Mouse (Mus musculus): Measurements from ENCODE around the gene Rasal2. TPM values are rescaled to one million over a fixed set of nuclear protein-coding genes. Genes with fewer than 3 reads are reported as not detected.

Gene Rasal2
- total and polyA plus RNA-seq, 3 experiments: 1.5 to 2.6 (median 1.7) TPM

DNA sequence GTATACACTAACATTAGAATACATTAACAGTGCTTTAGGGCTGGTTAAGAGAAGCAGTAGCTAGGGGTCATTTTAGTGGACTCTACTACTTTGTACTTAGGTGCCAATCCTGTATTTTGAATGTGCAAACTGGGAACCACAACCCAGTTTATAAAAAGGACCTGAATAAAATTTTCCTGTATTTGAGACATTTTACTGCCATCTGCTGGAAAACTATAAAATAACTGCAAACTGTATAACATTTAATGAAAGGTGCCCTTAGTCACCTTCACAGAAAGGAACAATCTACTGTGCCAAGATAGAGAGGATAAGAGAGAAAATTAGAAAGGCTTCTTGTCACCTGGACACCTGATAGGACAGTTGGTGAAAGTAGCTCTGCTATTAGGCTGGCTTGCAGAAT lies 131.6 kb downstream of the Rasal2 start:
- H3K79me2 ChIP-seq (replicated peaks; ENCODE audit: control insufficient read depth, extremely low read depth, insufficient read depth, poor library complexity, severe bottlenecking): no peaks in the 10 kb centered on the region
- no peaks in the 10 kb centered on the region for H3K27me3 ChIP-seq (replicated peaks)
- dilution Hi-C loops (cut with MboI; ENCODE audit: extremely low pct_ligation_motif_present, extremely low pct_unique_long_range_greater_than_20kb, low sequenced_read_pairs): no loop called here
- H3K27ac ChIP-seq (ENCODE audit: insufficient read depth, low read depth): no peak overlapping the region
- no peak overlapping the region for H3K9ac ChIP-seq (ENCODE audit: insufficient read depth, low read depth)
- peak in 1 of 2 experiments; percentile 67; a peak in 2 of 4 replicates for TF ChIP-seq CTCF (conservative IDR thresholded peaks at IDR 0.05 in 1 of 2, IDR thresholded peaks at IDR 0.05 in 1 of 2; ENCODE audit: low read depth in 2 of 2, low read length in 2 of 2)
- TF ChIP-seq SMC3 (IDR thresholded peaks at IDR 0.05; ENCODE audit: low read depth, low read length): peak; percentile 59
- no peak for TF ChIP-seq CHD1 (IDR thresholded peaks at IDR 0.05; ENCODE audit: low read depth, low read length)
- peak; percentile 72 for TF ChIP-seq RAD21 (IDR thresholded peaks at IDR 0.05; ENCODE audit: low read depth, low read length)
- DNase-seq (ENCODE audit: extremely low read depth): peak; percentile 20
- in situ Hi-C loops (cut with MboI; ENCODE audit: low pct_ligation_motif_present, low pct_unique_long_range_greater_than_20kb, low sequenced_read_pairs): loop anchor here (25.0 kb wide), 1 partner anchor 543 kb away; no protein-coding TSS in a partner anchor
- H3K4me1 ChIP-seq (ENCODE audit: control insufficient read depth in 1 of 2, insufficient read depth in 2 of 2): peaks cover 0 to 5% of the 10 kb centered on the region in 2 experiments; a peak in 2 of 4 replicates
- no peak overlapping the region for H3K4me3 ChIP-seq (replicated peaks in 1 of 3; ENCODE audit: low read depth in 2 of 3, low read length in 2 of 3, poor library complexity in 1 of 3)
- H3K9me3 ChIP-seq (replicated peaks; ENCODE audit: low read length): no peaks in the 10 kb centered on the region
- no peaks in the 10 kb centered on the region for H3K36me3 ChIP-seq (replicated peaks in 1 of 2; ENCODE audit: control insufficient read depth in 1 of 2, insufficient read depth in 1 of 2, low read length in 1 of 2)
- H3K4me2 ChIP-seq (ENCODE audit: insufficient read depth, low read depth, poor library complexity, severe bottlenecking): no peak overlapping the region

DNA sequence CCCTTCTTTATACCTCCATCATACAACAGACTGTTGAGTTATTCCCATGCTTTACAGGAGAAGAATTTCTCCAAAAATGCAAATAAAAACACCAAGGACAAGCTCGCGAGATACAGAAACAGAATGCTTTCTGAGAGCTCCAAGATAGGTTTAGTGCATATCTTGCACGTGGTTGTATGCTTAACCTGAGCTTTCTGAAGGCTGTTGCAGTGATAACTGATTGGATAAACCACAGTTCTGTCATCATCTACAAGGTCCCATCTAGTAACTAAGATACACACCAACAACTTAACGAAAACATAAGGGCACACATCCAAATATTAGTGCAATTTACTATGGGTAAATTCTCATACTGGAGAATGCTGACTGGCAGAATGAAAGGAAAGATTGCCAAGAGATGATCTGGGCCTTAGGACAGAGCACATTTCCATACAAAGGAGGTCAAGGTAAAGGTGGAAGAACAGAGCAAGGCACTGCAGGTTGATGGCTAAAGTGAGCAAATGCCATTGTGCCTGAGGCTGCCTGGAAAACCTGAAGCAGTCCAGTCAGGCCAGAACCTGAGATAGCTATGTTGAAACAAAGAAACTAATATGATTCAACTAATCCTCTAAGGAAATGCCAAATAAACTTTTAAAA lies 136.6 kb downstream of the Rasal2 start:
- DNase-seq (ENCODE audit: extremely low read depth): no peak
- H3K4me2 ChIP-seq (ENCODE audit: insufficient read depth, low read depth, poor library complexity, severe bottlenecking): no peak overlapping the region
- in situ Hi-C loops (cut with MboI; ENCODE audit: low pct_ligation_motif_present, low pct_unique_long_range_greater_than_20kb, low sequenced_read_pairs): loop anchor here (10.0 to 25.0 kb wide), 2 partner anchors 191 to 538 kb away; no protein-coding TSS in a partner anchor
- dilution Hi-C loops (cut with MboI; ENCODE audit: extremely low pct_ligation_motif_present, extremely low pct_unique_long_range_greater_than_20kb, low sequenced_read_pairs): no loop called here
- H3K36me3 ChIP-seq (replicated peaks in 1 of 2; ENCODE audit: control insufficient read depth in 1 of 2, insufficient read depth in 1 of 2, low read length in 1 of 2): no peaks in the 10 kb centered on the region
- TF ChIP-seq ZNF384 (IDR thresholded peaks at IDR 0.05; ENCODE audit: low read depth, low read length) (no peak), UBTF (IDR thresholded peaks at IDR 0.05; ENCODE audit: low read depth, low read length) (no peak), ETS1 (conservative IDR thresholded peaks at IDR 0.05; ENCODE audit: low read depth, low read length) (no peak)
- H3K27me3 ChIP-seq (replicated peaks): no peaks in the 10 kb centered on the region
- H3K4me1 ChIP-seq (ENCODE audit: control insufficient read depth in 1 of 2, insufficient read depth in 2 of 2): no peaks in the 10 kb centered on the region
- H3K79me2 ChIP-seq (replicated peaks; ENCODE audit: control insufficient read depth, extremely low read depth, insufficient read depth, poor library complexity, severe bottlenecking): no peaks in the 10 kb centered on the region
- H3K9ac ChIP-seq (ENCODE audit: insufficient read depth, low read depth): no peak overlapping the region
- H3K9me3 ChIP-seq (replicated peaks; ENCODE audit: low read length): no peaks in the 10 kb centered on the region
- no peak overlapping the region for H3K27ac ChIP-seq (ENCODE audit: insufficient read depth, low read depth)
- no peak overlapping the region for H3K4me3 ChIP-seq (replicated peaks in 1 of 3; ENCODE audit: low read depth in 2 of 3, low read length in 2 of 3, poor library complexity in 1 of 3)

DNA sequence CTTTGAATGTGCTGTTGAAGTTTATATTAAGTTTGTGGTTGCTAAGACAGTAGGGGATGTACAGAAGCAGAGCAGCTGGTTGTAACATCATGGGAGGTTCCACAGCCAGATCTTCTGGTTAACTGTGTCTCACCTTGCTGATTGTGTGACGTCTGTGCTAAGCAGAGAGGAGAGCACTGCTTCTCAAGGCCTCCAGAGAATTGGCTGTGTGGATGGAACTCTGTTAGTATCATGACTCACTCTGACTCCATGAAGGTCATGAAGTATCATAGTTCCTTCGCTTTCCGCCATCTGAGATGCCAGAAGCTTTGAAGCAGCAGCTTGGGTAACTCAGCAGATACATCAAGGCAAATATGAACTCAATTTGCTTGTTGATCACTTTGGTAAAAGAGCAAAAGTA lies 144.5 kb downstream of the Rasal2 start:
- TF ChIP-seq EP300 (IDR thresholded peaks at IDR 0.05; ENCODE audit: low read length) (no peak), GABPA (IDR thresholded peaks at IDR 0.05; ENCODE audit: insufficient replicate concordance, low read depth, low read length) (no peak), ETS1 (conservative IDR thresholded peaks at IDR 0.05; ENCODE audit: low read depth, low read length) (peak; percentile 24; the same call in 1 of the 2 replicates)
- in situ Hi-C loops (cut with MboI; ENCODE audit: low pct_ligation_motif_present, low pct_unique_long_range_greater_than_20kb, low sequenced_read_pairs) (no loop called here), dilution Hi-C loops (cut with MboI; ENCODE audit: extremely low pct_ligation_motif_present, extremely low pct_unique_long_range_greater_than_20kb, low sequenced_read_pairs) (no loop called here)
- H3K79me2 ChIP-seq (replicated peaks; ENCODE audit: control insufficient read depth, extremely low read depth, insufficient read depth, poor library complexity, severe bottlenecking): no peaks in the 10 kb centered on the region
- peaks cover 0 to 10% of the 10 kb centered on the region in 2 experiments; a peak in 2 of 4 replicates for H3K4me1 ChIP-seq (ENCODE audit: control insufficient read depth in 1 of 2, insufficient read depth in 2 of 2)
- no peak overlapping the region for H3K27ac ChIP-seq (ENCODE audit: insufficient read depth, low read depth)
- no peak overlapping the region for H3K4me2 ChIP-seq (ENCODE audit: insufficient read depth, low read depth, poor library complexity, severe bottlenecking)
- no peaks in the 10 kb centered on the region for H3K9me3 ChIP-seq (replicated peaks; ENCODE audit: low read length)
- no peaks in the 10 kb centered on the region for H3K27me3 ChIP-seq (replicated peaks)
- DNase-seq (ENCODE audit: extremely low read depth): peak; percentile 17
- no peaks in the 10 kb centered on the region for H3K36me3 ChIP-seq (replicated peaks in 1 of 2; ENCODE audit: control insufficient read depth in 1 of 2, insufficient read depth in 1 of 2, low read length in 1 of 2)
- no peak overlapping the region for H3K4me3 ChIP-seq (replicated peaks in 1 of 3; ENCODE audit: low read depth in 2 of 3, low read length in 2 of 3, poor library complexity in 1 of 3)
- H3K9ac ChIP-seq (ENCODE audit: insufficient read depth, low read depth): no peak overlapping the region

Data from CH12.LX (cell line).